In the genomic region with DNA sequence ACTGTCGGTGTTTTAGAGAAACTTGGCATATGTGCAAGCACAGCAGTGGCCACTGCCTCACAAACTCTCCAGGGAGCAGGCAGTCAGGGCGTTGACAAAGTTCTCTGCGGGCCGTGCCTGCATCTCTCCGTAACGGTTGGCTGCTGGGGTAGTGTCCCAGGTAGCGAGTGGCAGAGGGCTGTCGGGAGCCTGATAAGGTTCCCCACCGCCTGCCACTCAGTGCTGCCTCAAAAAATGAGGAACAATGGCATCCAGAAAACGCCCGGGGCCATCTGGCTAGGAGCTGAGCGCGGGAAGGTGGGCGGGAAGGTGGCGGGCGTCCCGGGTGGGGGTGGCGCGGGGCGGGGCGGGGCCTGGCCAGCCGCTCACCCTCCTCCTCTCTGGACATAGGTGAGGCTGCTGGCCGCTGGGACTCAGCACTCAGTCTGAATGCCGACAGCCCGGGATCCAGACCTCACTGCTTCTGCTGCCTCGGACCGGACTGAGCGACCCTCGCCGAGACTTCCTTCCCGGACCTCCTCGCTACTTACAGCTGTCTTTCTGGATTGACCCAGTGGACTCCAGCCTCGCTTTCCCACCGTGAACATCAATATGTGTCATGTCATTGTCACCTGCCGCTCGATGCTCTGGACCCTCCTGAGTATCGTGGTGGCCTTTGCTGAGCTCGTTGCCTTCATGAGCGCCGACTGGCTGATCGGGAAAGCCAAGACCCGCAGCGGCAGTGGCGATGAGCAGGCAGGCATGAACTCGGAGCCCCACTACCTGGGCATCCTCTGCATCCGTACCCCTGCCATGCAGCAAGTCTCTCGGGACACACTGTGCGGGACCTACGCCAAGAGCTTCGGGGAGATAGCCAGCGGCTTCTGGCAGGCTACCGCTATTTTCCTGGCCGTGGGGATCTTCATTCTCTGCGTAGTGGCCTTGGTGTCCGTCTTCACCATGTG, we compare ENCODE assay signal across 8 mouse cellular contexts.
A peak's percentile ranks its signal among the peaks of the same experiment; 100 is the strongest.
DNase-seq lines count a peak whose midpoint lies in the region; ATAC-seq and TF ChIP-seq lines count a peak whose summit lies in the region.

No protein-coding gene starts in this region.

- H3K36me3 ChIP-seq in ES-E14 (ENCODE audit: control insufficient read depth, insufficient read depth, low read length, poor library complexity, severe bottlenecking) = no peaks in the 10 kb centered on the region
- H3K36me3 ChIP-seq in embryonic facial prominence, embryonic 10.5 days (replicated peaks) = peaks cover 19% of the 10 kb centered on the region
- H3K36me3 ChIP-seq in heart, embryonic 10.5 days = 0 out of 2 replicates have a peak, but pooled peaks cover 3% of the 10 kb centered on the region
- no peaks in the 10 kb centered on the region for H3K36me3 ChIP-seq in liver, embryonic 15.5 days (replicated peaks)
- no peaks in the 10 kb centered on the region for H3K36me3 ChIP-seq in neural tube, embryonic 15.5 days

- peak; percentile 69 for ATAC-seq in liver, embryonic 15.5 days (ENCODE audit: insufficient read depth)
- peak; percentile 65; the same call in 1 of the 2 replicates for ATAC-seq in neural tube, embryonic 15.5 days (ENCODE audit: low FRiP score)

- no peak overlapping the region for H3K27ac ChIP-seq in ES-E14 (ENCODE audit: insufficient read depth, low read depth, low read length, poor library complexity, severe bottlenecking)
- peak overlapping the region; percentile 68 for H3K27ac ChIP-seq in embryonic facial prominence, embryonic 10.5 days (replicated peaks)
- peak overlapping the region; percentile 67 for H3K27ac ChIP-seq in heart, embryonic 10.5 days
- H3K27ac ChIP-seq in liver, embryonic 15.5 days (replicated peaks) = no peak overlapping the region
- peak overlapping the region; percentile 34; the same call in 1 of the 2 replicates for H3K27ac ChIP-seq in neural tube, embryonic 15.5 days (replicated peaks)

- peaks cover 0 to 4% of the 10 kb centered on the region in 2 experiments; a peak in 1 of 4 replicates for H3K4me1 ChIP-seq in ES-E14 (ENCODE audit: control insufficient read depth in 2 of 2, insufficient read depth in 2 of 2, low read length in 2 of 2, poor library complexity in 1 of 2)
- H3K4me1 ChIP-seq in embryonic facial prominence, embryonic 10.5 days = peaks cover 51% of the 10 kb centered on the region
- peaks cover 61% of the 10 kb centered on the region for H3K4me1 ChIP-seq in heart, embryonic 10.5 days
- peaks cover 56% of the 10 kb centered on the region for H3K4me1 ChIP-seq in liver, embryonic 15.5 days (replicated peaks)
- H3K4me1 ChIP-seq in neural tube, embryonic 15.5 days = peaks cover 35% of the 10 kb centered on the region

- peaks cover 56% of the 10 kb centered on the region for H3K27me3 ChIP-seq in embryonic facial prominence, embryonic 10.5 days (replicated peaks; ENCODE audit: low read depth, poor library complexity, severe bottlenecking)
- peaks cover 18% of the 10 kb centered on the region for H3K27me3 ChIP-seq in heart, embryonic 10.5 days (ENCODE audit: insufficient read depth, poor library complexity, severe bottlenecking)
- peaks cover 10% of the 10 kb centered on the region; the same call in 1 of the 2 replicates for H3K27me3 ChIP-seq in liver, embryonic 15.5 days
- H3K27me3 ChIP-seq in neural tube, embryonic 15.5 days (replicated peaks) = peaks cover 20% of the 10 kb centered on the region

- no peak overlapping the region for H3K9ac ChIP-seq in ES-E14 (ENCODE audit: insufficient read depth, low read depth, low read length, poor library complexity, severe bottlenecking)
- peak overlapping the region; percentile 26 for H3K9ac ChIP-seq in liver, embryonic 15.5 days
- H3K9ac ChIP-seq in neural tube, embryonic 15.5 days (replicated peaks) = peak overlapping the region; percentile 58

- H3K4me2 ChIP-seq in liver, embryonic 15.5 days = peak overlapping the region; percentile 86
- H3K4me2 ChIP-seq in neural tube, embryonic 15.5 days = peak overlapping the region; percentile 99

- WGBS in embryonic facial prominence, embryonic 10.5 days = 3% methylated on average over 55 of the region's 55 CpGs
- 2% methylated on average over 55 of the region's 55 CpGs for WGBS in heart, embryonic 10.5 days
- 2% methylated on average over 54 of the region's 55 CpGs for WGBS in liver, embryonic 15.5 days (ENCODE audit: insufficient replicate concordance)
- 3% methylated on average over 55 of the region's 55 CpGs for WGBS in neural tube, embryonic 15.5 days

- H3K4me3 ChIP-seq in ES-E14 (ENCODE audit: insufficient read depth in 1 of 2, low read depth in 1 of 2, low read length in 2 of 2, poor library complexity in 1 of 2, severe bottlenecking in 1 of 2) = peak overlapping the region; percentile 28 to 57
- peak overlapping the region; percentile 65 for H3K4me3 ChIP-seq in embryonic facial prominence, embryonic 10.5 days
- H3K4me3 ChIP-seq in heart, embryonic 10.5 days = peak overlapping the region; percentile 65
- peak overlapping the region; percentile 51 for H3K4me3 ChIP-seq in liver, embryonic 15.5 days (replicated peaks)
- peak overlapping the region; percentile 52 for H3K4me3 ChIP-seq in neural tube, embryonic 15.5 days (replicated peaks)

- DNase-seq in ES-E14 (ENCODE audit: low read depth, low spot score) = no peak
- DNase-seq in adrenal gland, postnatal 10 days = peak; percentile 85
- DNase-seq in embryonic facial prominence, embryonic 10.5 days (ENCODE audit: low spot score) = peak; percentile 75
- no peak for DNase-seq in heart, embryonic 10.5 days (ENCODE audit: low spot score)
- DNase-seq in kidney, adult 9 months = peak; percentile 32
- peak; percentile 66 for DNase-seq in yolk sac, embryonic 10.5 days (ENCODE audit: low spot score)

- in situ Hi-C loops in ES-E14 (cut with MboI; ENCODE audit: low sequenced_read_pairs in 2 of 2, unreplicated experiment in 2 of 2) = no loop called here

- no peaks in the 10 kb centered on the region for H3K9me3 ChIP-seq in ES-E14 (ENCODE audit: control insufficient read depth, insufficient read depth, low read depth, low read length)
- no peaks in the 10 kb centered on the region for H3K9me3 ChIP-seq in embryonic facial prominence, embryonic 10.5 days
- H3K9me3 ChIP-seq in heart, embryonic 10.5 days = no peaks in the 10 kb centered on the region
- no peaks in the 10 kb centered on the region for H3K9me3 ChIP-seq in liver, embryonic 15.5 days (replicated peaks)
- no peaks in the 10 kb centered on the region for H3K9me3 ChIP-seq in neural tube, embryonic 15.5 days (replicated peaks)

TF ChIP-seq in ES-E14, 5 proteins besides CTCF, POLR2A, EP300 and RAD21:
- TF ChIP-seq CHD2 (IDR thresholded peaks at IDR 0.05; ENCODE audit: low read depth, low read length) (no peak), HCFC1 (IDR thresholded peaks at IDR 0.05; ENCODE audit: borderline replicate concordance, insufficient read depth, low read length) (no peak), MAFK (IDR thresholded peaks at IDR 0.05; ENCODE audit: insufficient read depth, low read depth, low read length) (no peak), ZC3H11A (IDR thresholded peaks at IDR 0.05; ENCODE audit: borderline replicate concordance, low read depth, low read length) (no peak), ZNF384 (IDR thresholded peaks at IDR 0.05; ENCODE audit: low read depth, low read length) (no peak)

Comparison
In these comparisons a context has a peak if more than half of its experiments do, and no peak if none do; other contexts are left out.
1. DNase-seq: peak in adrenal gland, postnatal 10 days (single experiment), embryonic facial prominence, embryonic 10.5 days (single experiment), kidney, adult 9 months (single experiment) and yolk sac, embryonic 10.5 days (single experiment); none in ES-E14 (single experiment) and heart, embryonic 10.5 days (single experiment).
2. H3K27ac ChIP-seq: peak in embryonic facial prominence, embryonic 10.5 days (single experiment), heart, embryonic 10.5 days (single experiment) and neural tube, embryonic 15.5 days (single experiment); none in ES-E14 (single experiment) and liver, embryonic 15.5 days (single experiment).
3. Peak in every context shown above with its lines, with median percentiles within 50 percentile points of each other: H3K4me3 ChIP-seq.